Mouse (Mus musculus) skeletal muscle tissue, adult 2 months (tissue): ENCODE results near the gene Psg16.

Experiments used
- DNase-seq: peaks from one replicate; pipeline ENCODE4 v3.0.0-alpha.2; 2012; ENCODE audit warnings: low read depth, low spot score

Gene Psg16

DNA sequence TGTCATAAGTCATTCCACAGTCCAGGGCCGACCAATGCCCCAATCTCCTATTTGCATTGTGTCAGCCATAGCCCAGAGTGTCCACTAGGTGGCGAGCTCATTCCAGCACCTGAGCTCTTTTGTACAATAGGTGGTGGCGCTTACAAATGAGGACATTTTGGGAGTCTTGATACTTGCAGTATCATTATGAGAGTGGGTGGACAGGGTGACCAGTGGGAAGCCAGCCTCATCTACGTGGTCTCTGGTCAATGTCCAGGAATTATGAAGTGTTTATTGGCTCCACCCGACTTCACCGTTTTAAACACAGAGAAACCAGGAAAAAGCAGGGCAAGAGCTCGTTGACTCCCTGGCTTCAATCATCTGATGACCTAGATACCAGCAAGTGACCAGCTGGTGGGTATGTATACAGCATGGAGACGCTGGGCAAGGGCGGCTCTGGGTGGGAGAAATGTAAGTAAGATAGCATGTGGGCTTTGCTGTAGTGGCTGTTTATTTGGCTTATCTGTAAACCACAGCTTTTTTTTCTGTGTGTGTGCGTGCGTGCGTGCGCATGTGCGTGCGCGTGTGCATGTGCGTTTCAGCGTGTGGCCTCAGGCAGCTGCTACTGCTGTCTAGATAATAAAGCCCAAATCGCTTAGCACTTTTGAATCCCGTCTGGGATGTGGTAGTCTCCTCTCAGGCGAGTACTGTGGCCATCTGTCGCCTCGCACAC lies at the start of gene Psg16:
Gene Psg16, plus strand, starts transcription at position 137 of the 712 bp plus-strand sequence.
- DNase-seq, result no peak

DNA sequence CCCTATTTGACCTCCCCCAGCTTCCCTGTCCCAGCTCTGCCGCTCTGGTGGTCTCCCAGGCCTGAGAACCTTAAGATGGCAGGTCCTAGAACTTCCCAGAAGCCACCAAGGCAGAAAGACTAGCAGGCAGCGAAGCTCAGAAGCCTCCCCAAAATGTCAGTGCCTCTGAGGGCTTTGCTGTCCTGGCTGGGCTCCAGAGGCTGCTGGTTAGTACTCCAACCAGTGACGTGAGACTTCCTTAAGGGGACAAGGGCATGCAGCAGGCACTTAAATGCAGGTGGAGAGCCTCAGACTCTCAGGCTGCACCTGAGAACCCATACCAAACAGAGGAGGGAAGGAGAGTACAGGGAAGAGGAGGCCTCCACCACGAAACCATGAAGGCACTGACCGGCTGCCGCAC lies 49.7 kb upstream of the Psg16 start:
- no peak for DNase-seq

DNA sequence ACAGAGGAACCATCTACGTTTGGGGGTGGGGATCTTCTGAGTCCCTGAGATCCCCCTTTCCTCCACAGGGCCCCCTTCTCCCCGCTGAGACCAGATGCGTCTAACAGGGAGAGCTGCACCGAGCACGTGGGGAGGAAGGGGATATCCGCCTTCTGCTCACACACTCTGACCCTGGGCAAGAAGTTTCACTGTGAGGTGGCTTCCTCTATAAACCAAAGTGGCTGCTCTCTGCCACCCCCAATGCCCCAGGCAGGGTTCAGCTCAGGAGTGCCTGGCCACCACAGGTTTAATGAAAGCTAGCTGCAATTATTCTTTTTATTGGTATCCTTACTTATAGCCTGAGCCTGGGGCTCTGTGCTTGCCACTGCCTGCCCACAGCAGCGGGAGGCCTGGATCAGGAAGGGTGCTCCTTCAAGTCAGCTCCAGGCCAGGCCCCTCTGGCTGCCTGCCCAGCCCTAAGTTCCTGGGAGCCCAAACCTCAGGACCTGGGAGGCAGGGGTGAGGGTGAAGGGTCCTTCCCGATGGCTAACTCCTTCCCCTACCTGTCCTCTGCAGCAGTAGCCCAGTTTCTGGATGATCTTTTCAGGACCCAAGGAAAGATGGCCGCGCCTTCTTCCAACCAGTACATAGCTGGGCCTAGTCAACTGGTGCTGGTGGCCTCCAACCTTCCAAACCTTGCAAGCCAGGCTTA lies 48.9 kb upstream of the Psg16 start:
- no peak for DNase-seq

DNA sequence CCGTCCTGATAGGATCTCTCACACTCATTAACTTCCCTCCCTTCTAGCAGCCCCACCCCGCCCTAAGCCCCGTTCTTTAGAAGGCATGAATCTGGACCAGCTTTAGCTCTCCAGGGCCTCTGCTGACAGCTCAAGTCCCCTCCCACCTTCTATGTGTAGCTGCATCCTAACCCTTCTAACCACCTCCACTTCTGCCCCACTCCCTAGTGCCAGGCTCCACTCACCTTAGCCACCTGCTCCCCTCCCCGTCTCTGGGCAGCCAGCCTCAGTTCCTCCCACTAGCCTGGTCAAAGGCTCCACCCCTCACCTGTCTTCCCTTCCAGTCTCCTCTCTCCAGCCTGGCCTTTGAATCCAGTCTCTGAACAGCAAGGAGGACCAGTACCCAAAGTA lies 48.3 kb upstream of the Psg16 start:
- no peak for DNase-seq

DNA sequence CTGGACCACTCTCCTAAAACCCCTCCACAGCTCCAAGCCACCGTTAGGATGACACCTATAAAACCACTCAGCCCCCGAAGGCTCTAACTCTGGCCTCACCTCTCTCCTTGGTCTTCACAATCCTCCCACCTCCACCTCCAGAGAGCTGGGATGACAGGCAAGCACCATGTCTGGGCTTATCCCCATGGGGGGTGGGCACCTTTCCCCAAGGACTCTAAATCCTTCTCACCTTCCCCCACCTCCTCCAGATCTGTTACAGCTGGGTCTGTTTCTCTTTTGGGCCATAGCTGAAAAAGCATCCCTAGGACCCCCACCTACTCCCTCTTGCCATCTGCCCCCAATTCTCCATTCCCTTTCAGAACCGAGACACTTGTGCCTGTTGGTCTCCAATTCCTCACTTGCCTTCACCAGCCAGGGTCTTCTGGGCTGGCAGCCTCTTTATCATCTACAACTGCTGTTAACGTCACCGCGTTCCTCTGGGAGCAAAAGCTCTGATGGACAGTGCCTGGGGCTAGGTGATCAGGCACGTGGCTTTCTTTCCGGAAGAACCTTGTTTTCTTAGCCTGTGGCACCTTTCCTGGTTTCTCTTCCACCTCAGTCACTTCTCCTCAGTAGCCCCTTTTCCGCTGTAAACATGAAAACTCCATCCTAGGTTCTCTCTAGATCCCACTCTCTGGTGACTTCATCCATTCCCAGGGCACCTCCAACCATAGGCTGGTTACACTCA lies 47.8 kb upstream of the Psg16 start:
- no peak for DNase-seq

DNA sequence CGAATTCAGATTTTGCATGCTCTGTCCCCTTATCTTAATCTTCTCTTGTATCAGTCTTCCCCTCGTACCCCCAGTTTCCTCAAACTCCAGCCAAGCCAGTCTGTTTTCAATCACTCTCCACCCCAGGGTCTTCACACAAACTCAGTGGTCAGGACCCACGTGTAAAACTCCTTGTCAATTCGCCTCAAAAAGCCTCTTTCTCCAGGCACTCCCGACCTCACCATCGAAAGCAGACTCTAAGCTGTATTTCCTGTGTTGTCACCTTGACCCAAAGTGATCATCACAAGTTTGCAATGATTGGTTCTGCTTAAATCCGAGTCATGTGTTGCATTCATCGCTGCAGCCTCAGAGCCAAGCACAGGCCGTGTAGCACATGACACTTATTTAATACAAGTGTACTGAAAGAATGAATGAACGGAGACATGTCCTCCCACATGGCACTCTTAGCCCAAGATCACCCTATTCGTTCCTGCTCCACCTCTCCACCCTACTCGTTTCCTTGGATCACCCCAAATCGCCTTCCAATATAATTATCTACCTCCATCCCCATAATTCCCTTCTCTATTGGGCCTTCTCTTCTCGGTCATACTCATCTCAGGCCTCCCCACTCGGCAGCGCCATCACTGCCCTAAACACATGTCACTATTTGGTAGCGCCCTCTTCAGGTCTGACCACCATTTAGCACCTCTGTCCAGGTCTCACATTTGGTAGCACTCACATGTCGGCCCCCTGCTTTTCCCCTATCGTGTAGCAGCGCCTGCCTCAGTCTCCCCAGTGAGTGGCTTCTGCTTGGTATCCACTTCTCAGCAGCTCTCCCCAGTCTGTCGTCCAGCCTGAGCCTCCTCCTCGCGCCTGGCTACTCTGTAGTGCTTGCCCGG lies 46.9 kb upstream of the Psg16 start:
- peak; percentile 53 for DNase-seq

DNA sequence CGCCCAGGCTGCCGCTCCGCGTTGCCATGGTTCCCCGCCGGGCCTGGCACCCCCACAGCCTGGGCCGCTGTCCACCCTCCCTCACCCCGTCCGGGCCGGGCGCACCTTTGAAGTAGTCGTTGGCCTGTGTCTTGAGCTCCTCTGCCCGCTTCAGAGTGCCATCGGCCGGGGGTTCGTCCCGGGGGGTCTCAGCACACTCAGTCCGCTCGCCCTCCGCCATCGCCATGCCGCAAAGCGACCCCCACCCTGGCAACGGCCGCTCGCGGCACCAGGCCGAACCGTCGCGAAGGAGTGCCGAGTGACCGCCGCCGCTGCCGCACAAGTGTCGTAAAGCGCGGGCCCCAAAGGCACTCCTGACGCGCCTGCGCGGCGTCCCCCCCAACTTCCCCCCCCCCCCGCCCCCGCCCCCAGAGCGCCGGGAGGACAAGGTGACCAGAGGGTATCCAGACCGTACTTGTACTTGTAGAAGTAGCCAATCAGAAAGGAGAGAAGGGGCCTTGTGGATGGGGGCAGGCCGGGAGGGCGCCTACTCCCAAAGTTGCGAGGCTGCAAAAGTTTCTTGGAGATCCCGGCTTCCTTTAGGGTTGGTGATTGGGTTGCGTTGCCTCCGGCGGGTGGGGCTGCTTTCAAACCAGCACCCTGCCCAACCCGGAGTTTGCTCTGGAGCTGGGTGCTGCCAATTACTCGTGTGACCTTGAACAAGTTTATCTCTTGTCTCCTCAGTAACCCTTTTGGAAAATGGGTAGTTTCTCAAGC lies 46.1 kb upstream of the Psg16 start, which contains the start of gene Ppp5c:
Gene Ppp5c, minus strand, starts transcription at position 337 of the 756 bp plus-strand sequence.
- DNase-seq, result peak; percentile 87

DNA sequence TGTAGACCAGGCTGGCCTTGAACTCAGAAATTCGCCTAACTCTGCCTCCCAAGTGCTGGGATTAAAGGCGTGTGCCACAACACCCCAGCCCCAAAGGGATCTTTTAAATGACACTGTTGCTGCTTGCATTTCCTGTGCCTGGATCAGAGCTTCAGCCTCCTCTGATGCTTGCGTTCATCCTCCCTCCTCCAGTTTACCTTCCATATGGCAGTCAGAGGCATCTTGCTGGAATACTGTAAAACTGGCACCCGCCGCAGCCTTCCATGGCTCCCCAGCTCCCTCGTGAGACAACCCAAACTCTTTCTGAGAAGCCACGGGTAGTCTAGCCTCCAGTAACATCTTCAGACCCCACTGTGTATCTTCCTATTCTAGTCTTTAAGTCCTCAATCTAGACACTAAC lies 44.9 kb upstream of the Psg16 start:
- DNase-seq, result no peak

DNA sequence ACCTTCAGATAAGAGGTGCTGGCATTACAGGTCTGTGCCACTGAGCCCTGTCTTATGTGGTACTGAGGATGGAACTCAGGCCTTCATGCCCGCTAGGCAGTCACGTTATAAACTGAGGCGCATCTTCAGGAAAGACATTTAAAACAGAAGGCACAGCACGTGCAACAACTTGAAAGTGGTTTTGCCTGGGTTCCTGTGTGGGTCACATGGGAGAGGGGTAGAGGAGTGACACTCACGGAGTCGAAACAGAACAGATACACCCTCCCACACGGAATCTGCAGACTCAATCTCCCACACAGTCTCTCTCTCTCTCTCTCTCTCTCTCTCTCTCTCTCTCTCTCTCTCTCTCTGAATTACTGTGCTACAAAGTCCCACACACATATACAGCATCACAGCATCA lies 43.6 kb upstream of the Psg16 start:
- no peak for DNase-seq

DNA sequence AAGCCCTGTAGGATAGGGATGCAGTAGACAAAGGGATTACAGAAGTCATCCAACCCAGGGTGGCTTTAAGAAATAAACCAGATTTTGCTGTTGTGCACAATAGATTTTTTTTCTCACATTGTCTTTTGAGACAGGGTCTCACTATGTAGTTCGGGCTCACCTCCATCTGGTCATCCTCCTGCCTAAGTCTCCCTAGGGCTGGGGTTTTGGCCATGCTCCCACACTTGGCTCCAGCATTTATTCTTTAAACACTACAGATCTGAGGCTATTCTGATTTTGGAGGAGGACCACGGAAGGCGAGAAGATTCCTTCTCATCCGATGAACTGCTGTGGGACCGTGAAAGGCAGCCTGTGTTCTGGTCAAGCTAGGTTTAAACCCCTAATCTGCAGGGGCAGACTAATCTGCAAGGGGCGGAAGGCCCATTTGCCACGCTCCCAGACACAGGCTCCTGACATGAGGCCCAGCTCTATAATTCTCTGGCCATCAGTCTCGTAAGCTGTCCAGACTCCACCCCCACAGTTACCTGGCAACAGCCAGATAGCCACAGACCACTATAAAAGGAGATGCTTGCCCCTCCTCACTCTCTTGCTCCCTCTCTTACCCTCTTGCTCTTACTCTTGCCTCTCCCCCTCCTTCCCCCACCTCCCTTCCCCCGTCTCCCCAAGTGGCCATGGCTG lies 35.7 kb upstream of the Psg16 start:
- no peak for DNase-seq

DNA sequence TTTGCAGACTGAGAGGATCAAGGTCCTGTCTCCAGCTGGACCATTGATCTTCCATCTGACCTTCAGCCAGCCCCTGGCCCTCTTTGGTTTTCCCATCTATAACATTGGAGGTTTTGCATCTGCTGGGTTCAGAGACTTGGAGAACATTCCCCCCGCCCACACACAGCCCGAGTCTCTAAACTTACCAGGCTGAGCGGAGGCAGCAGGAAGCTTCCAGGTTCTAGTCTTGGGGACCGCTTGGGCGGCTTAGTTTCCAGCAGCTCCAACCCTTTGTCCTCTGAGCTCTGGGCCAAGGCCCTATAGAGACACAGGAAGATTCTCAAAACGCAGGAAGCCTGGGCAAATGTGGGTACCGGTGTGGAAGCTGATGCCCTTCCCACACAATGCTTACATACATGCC lies 34.5 kb upstream of the Psg16 start:
- DNase-seq, result no peak

DNA sequence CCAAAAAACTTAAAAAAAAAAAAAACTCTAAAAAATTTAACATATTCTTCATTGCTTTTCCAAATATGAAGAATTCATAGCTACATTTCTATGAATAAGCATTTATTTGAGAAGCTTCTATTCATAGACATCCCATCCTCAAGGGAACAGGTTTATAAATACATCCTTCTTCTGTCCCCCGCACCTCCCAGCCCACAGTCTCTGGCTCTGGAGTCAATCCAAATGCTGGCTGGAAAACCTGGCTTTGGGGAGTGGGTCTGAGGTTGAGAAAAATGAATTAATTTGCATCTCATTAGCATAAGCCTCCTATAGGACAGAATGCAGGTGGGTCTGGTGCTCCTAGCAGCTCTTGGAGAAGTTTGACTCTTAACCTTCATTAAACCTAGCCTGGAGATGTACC lies 28.1 kb upstream of the Psg16 start:
- DNase-seq, result no peak

DNA sequence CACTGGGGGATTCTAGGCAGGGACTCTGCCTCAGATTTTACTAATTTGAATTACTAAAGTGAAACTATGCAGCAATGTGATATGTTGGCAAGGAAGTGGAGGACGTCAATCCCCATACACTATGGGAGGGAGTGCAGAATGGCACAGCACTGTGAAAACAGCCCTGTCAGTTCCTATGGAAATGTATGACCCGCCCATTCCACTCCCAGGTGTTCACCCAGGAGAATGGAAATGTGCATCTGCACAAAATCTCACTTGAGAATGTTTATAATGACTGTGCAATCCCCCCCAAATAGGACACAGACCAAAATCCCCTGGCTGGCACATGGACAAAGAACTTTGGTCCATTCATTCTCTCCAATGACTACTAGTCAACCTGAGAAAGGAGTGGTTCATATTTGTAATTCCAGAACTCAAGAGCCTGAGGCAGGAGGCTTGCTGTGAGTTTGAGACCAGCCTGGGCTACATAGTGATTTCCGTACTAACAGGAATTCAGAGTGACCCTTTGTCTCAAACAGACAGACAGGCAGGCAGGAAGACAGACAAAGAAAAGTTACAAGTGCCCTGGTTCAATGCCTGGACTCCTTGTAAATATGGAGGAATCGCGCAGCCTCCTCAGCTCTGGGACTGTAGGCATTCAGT lies 26.7 kb upstream of the Psg16 start:
- DNase-seq, result no peak

DNA sequence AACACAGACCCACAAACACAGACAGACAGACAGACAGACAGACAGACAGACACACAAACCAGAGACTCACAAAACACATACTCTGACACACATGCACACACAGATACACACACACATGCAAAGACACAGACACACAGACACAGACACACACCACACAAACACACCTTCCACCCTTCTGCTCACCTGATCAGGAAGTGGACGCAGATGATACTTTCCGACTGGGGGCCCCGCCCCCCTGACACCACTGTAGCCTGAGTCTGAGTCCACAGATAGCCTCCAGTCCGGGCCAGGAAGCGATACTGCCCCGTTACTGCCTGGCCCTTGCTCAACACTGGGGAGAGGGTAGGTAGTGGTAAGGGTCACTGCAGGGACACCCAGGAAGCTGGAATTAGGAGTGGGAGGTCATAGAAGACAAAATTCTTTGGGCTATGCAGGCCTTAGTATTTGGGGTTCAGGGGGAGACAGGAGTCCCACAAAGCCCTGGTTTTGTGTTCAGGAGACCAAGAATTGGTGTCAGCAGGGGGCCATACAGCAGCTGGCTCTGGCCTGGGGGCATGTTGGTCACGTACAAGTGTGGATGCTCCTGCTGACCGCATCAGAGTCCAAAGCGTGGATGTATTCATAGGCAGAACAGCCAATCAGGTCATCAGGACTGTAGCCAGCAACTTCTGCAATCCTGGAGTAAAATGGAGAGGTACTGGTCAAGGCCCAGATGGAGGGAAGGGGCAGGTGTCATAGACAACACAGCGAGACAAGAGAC lies 25.2 kb upstream of the Psg16 start:
- DNase-seq, result no peak

DNA sequence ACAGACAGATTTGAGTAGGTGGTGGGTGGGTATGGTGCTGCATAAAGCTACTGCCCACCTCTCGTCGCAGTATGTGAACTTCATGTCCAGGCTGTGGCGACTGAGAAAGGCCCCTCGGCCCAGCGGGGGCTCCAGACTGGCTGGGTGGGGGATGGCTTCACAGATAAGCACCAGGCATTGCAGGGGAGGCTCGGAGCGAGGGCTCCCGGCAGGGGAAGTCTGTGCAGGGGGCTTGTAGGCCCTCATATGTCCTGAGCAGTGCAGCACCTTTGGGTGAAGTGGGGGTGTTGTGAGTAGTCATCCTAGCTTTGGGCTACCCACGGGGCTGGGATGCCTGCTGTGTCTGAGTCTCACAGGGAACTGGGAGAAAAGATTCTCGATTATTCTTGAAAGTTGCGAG lies 23.3 kb upstream of the Psg16 start:
- DNase-seq, result no peak

DNA sequence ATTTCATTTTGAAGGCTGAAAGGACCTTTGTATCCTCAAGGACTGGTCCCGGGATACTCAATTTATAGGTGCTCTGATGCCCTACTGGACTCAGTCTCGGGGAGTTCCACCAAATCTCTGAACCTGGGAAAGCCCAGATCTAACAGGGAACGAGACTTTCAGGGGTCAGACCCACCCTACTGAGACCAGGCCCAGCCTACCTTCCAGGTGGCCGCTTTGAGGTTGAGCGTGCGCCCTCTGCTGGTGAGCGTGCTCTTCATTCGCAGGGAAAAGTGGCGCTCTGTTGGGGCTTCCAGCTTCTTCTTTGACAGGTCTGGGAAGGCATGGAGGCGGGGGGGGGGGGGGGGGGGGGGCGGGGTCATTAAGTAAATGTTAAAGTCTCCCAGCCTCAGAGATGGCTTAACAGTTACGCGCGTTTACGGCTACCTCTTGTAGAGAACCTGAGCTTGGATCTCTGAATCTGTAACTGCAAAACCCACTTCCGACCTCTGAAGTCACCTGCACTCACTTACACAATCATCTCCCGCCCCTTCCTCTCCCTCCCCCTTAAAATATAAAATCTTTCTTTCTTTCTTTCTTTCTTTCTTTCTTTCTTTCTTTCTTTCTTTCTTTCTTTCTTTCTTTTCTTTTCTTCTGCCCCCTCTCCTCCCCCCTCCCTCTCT lies 22.8 kb upstream of the Psg16 start:
- DNase-seq, result no peak

DNA sequence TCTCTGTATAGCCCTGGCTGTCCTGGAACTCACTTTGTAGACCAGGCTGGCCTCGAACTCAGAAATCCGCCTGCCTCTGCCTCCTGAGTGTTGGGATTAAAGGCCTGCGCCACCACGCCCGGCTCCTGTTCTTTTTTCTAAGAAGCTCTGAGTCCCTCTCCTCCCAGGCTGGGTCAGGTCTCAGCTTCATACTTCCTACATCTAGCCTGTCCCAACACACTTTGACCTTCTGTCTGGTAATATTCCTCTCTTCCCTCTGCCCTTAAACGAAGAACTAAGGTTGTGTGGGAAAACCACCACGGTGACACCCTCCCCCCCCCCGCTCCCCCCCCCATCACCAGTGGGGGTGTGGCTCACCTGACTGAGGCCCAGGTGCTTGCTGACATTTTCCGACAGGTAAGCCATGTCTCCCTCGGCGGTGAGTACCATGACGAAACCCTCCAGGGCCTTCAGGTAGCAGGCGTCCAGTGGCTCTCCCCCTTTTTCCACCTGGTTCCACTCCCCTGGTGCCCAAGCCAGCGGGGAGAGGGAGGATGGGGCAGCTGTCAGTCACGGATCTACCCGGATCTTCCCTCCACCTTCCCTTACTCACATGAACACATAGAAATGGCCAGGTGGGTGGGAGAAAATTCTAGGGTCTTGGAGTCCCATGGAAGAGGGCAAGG lies 19.4 kb upstream of the Psg16 start:
- DNase-seq, result no peak

DNA sequence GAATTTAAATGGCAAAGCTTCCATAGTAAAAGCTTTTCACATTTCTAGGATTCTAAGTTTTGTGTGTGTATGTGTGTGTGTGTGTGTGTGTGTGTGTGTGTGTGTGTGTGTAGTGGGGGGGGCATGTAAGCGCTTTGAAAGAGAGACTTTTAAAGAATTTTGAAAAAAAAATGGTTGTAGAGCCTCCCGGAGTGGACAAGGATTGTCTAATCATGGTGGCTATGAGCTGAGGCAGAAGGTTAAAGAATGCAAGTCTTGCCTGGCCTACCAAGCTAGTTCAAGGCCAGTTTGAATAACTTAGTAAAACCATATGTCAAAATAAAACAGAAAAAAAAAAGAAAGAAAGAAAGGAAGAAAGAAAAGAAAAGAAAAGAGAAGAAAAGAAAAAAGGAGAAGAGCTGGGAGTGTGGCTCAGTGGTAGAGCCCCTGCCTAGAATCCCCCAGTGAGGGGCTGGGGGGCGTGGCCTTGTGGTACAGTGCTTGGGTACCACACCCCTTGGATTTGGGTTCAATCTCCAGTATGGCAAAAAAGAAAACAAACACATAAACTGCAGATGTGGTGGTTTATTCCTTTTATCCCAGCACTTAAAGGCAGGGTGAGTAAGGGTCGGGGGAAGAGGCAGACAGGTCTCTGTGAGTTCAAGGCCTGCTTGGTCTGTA lies 18.4 kb upstream of the Psg16 start:
- no peak for DNase-seq
